Comparison of ENCODE assay signal across 13 mouse cellular contexts in genomic region chr6:30722385-30723164, GRCm38 (mm10). TPM values are rescaled to one million over a fixed set of nuclear protein-coding genes. Genes with fewer than 3 reads are reported as not detected.
DNase-seq lines count a peak whose midpoint lies in the region; ATAC-seq and TF ChIP-seq lines count a peak whose summit lies in the region.
"Had no signal": no experiment of that assay in that cellular context is flagged by ENCODE, and none has a peak within 500 bp of the region (broad histone marks: within the 10 kb centered on the region; RNA-seq: fewer than 3 reads in every experiment).

No protein-coding gene starts in this region.

- no peaks in the 10 kb centered on the region for H3K9me3 ChIP-seq in forebrain, embryonic 12.5 days
- H3K9me3 ChIP-seq in hindbrain, embryonic 14.5 days (ENCODE audit: control insufficient read depth, low read length) = no peaks in the 10 kb centered on the region
- no peaks in the 10 kb centered on the region for H3K9me3 ChIP-seq in midbrain, embryonic 15.5 days
- H3K9me3 ChIP-seq in kidney, embryonic 14.5 days (ENCODE audit: control insufficient read depth, low read length) = no peaks in the 10 kb centered on the region

- peak overlapping the region; percentile 81 for H3K27ac ChIP-seq in forebrain, embryonic 12.5 days
- peak overlapping the region; percentile 85 for H3K27ac ChIP-seq in hindbrain, embryonic 14.5 days
- H3K27ac ChIP-seq in midbrain, embryonic 15.5 days = peak overlapping the region; percentile 82
- H3K27ac ChIP-seq in kidney, embryonic 14.5 days (ENCODE audit: low read depth, low read length) = no peak overlapping the region
- H3K27ac ChIP-seq: liver, embryonic 14.5 days had no signal

- H3K4me3 ChIP-seq in forebrain, embryonic 12.5 days (replicated peaks) = no peak overlapping the region
- no peak overlapping the region for H3K4me3 ChIP-seq in hindbrain, embryonic 14.5 days (replicated peaks; ENCODE audit: low read length)
- no peak overlapping the region for H3K4me3 ChIP-seq in midbrain, embryonic 15.5 days
- H3K4me3 ChIP-seq in kidney, embryonic 14.5 days (ENCODE audit: low read length) = no peak overlapping the region

- H3K4me1 ChIP-seq in forebrain, embryonic 12.5 days = peaks cover 34% of the 10 kb centered on the region
- H3K4me1 ChIP-seq in hindbrain, embryonic 14.5 days (replicated peaks; ENCODE audit: control insufficient read depth, insufficient read depth, low read length) = peaks cover 17% of the 10 kb centered on the region
- H3K4me1 ChIP-seq in midbrain, embryonic 15.5 days = peaks cover 25% of the 10 kb centered on the region
- peaks cover 21% of the 10 kb centered on the region for H3K4me1 ChIP-seq in kidney, embryonic 14.5 days (ENCODE audit: control insufficient read depth, insufficient read depth, low read length)

- peak; percentile 90 for ATAC-seq in forebrain, embryonic 12.5 days (ENCODE audit: low FRiP score)
- ATAC-seq in hindbrain, embryonic 14.5 days (ENCODE audit: low FRiP score) = peak; percentile 70
- ATAC-seq in midbrain, embryonic 15.5 days (replicated peaks) = peak; percentile 94
- no peak for ATAC-seq in erythroblast, adult 5-6 weeks (replicated peaks; ENCODE audit: low FRiP score, poor library complexity, severe bottlenecking)
- no peak for ATAC-seq in kidney, embryonic 14.5 days (ENCODE audit: low FRiP score, low TSS enrichment)

- WGBS in forebrain, embryonic 12.5 days = 35% methylated on average over 4 of the region's 4 CpGs
- 38% methylated on average over 4 of the region's 4 CpGs for whole genome bisulfite sequencing in hindbrain, embryonic 14.5 days
- 32% methylated on average over 4 of the region's 4 CpGs for WGBS in midbrain, embryonic 15.5 days
- WGBS in kidney, embryonic 14.5 days = 86% methylated on average over 4 of the region's 4 CpGs

- H3K9ac ChIP-seq in forebrain, embryonic 12.5 days = no peak overlapping the region
- H3K9ac ChIP-seq in hindbrain, embryonic 14.5 days = no peak overlapping the region
- H3K9ac ChIP-seq in midbrain, embryonic 15.5 days = no peak overlapping the region
- no peak overlapping the region for H3K9ac ChIP-seq in kidney, embryonic 14.5 days (ENCODE audit: low read depth, low read length)
- H3K9ac ChIP-seq: liver, embryonic 14.5 days had no signal

- no peak overlapping the region for H3K4me2 ChIP-seq in forebrain, embryonic 12.5 days
- no peak overlapping the region for H3K4me2 ChIP-seq in hindbrain, embryonic 14.5 days (replicated peaks)
- no peak overlapping the region for H3K4me2 ChIP-seq in midbrain, embryonic 15.5 days
- no peak overlapping the region for H3K4me2 ChIP-seq in kidney, embryonic 14.5 days (replicated peaks; ENCODE audit: low read depth, low read length)

- no peak for TF ChIP-seq POLR2A in brain, embryonic 14.5 days (IDR thresholded peaks at IDR 0.05; ENCODE audit: borderline replicate concordance, extremely low read depth, insufficient read depth, insufficient read length, poor library complexity, severe bottlenecking)

- no peaks in the 10 kb centered on the region for H3K27me3 ChIP-seq in forebrain, embryonic 12.5 days
- no peaks in the 10 kb centered on the region for H3K27me3 ChIP-seq in hindbrain, embryonic 14.5 days (ENCODE audit: control insufficient read depth, insufficient read depth, low read length)
- H3K27me3 ChIP-seq in midbrain, embryonic 15.5 days (replicated peaks) = no peaks in the 10 kb centered on the region
- H3K27me3 ChIP-seq in kidney, embryonic 14.5 days (ENCODE audit: control insufficient read depth, insufficient read depth, low read length) = no peaks in the 10 kb centered on the region

- DNase-seq in brain, embryonic 14.5 days (ENCODE audit: low read depth) = peak; percentile 96
- no peak for DNase-seq in hindbrain, embryonic 14.5 days (ENCODE audit: low spot score)
- DNase-seq in heart, postnatal 14 days = no peak
- no peak for DNase-seq in urinary bladder, postnatal 36 days (ENCODE audit: low spot score in 2 of 2)
- DNase-seq: adrenal gland, postnatal 25 days; cerebellum, adult 11 months; kidney, postnatal 25 days; right cerebral cortex, postnatal 4 days had no signal

- H3K36me3 ChIP-seq in forebrain, embryonic 12.5 days (replicated peaks) = no peaks in the 10 kb centered on the region
- no peaks in the 10 kb centered on the region for H3K36me3 ChIP-seq in hindbrain, embryonic 14.5 days (replicated peaks; ENCODE audit: control insufficient read depth, insufficient read depth)
- no peaks in the 10 kb centered on the region for H3K36me3 ChIP-seq in midbrain, embryonic 15.5 days (replicated peaks)
- H3K36me3 ChIP-seq in kidney, embryonic 14.5 days (ENCODE audit: control insufficient read depth, insufficient read depth, low read length) = no peaks in the 10 kb centered on the region

- no peak for TF ChIP-seq CTCF in brain, embryonic 14.5 days (IDR thresholded peaks at IDR 0.05; ENCODE audit: borderline replicate concordance, extremely low read depth, insufficient read depth, insufficient read length)

- intact Hi-C loops in heart, postnatal 14 days (cut with DNase I) = no loop called here

RNA-seq across cellular contexts. Expression of gene Mest, which starts 0.8 kb away (rescaled TPM):
- 533 and 604 TPM in 2 replicates for polyA plus RNA-seq in brain, embryonic 14.5 days (2012; rRNA removed)
- polyA plus RNA-seq in forebrain, embryonic 12.5 days (2016; fragmentation: Nextera tagmentation; extraction: Ambion mirVana) = 802 and 947 TPM in 2 replicates
- polyA plus RNA-seq in hindbrain, embryonic 14.5 days (2014; fragmentation: Nextera tagmentation; extraction: Ambion mirVana) = 346 and 418 TPM in 2 replicates
- polyA plus RNA-seq in midbrain, embryonic 15.5 days (2015; fragmentation: Nextera tagmentation; extraction: Ambion mirVana) = 344 and 374 TPM in 2 replicates
- total RNA-seq in heart, postnatal 14 days (2021) = 10 to 100 TPM; 51.2 to 65.0 TPM
- not detected in 2 replicates for total RNA-seq in erythroblast, adult 5-6 weeks (2015; ENCODE audit: low replicate concordance)
- not detected in 2 replicates for total RNA-seq in erythroblast, adult 5-6 weeks (2017; ENCODE audit: low replicate concordance)
- 2,297 and 2,617 TPM in 2 replicates for polyA plus RNA-seq in kidney, embryonic 14.5 days (2014; fragmentation: Nextera tagmentation; extraction: Ambion mirVana)

RNA-seq across cellular contexts. Expression of gene Cep41, which starts 29.0 kb away (rescaled TPM):
- polyA plus RNA-seq in brain, embryonic 14.5 days (2012; rRNA removed) = 16.1 and 19.5 TPM in 2 replicates
- 23.3 and 25.1 TPM in 2 replicates for polyA plus RNA-seq in forebrain, embryonic 12.5 days (2016; fragmentation: Nextera tagmentation; extraction: Ambion mirVana)
- 12.2 and 13.7 TPM in 2 replicates for polyA plus RNA-seq in hindbrain, embryonic 14.5 days (2014; fragmentation: Nextera tagmentation; extraction: Ambion mirVana)
- polyA plus RNA-seq in midbrain, embryonic 15.5 days (2015; fragmentation: Nextera tagmentation; extraction: Ambion mirVana) = 13.6 and 14.0 TPM in 2 replicates
- total RNA-seq in heart, postnatal 14 days (2021) = 1 to 10 TPM; 2.9 to 3.1 TPM
- total RNA-seq in erythroblast, adult 5-6 weeks (2015; ENCODE audit: low replicate concordance) = 3.5 and 5.0 TPM in 2 replicates
- total RNA-seq in erythroblast, adult 5-6 weeks (2017; ENCODE audit: low replicate concordance) = 0.77 and 4.5 TPM in 2 replicates
- 31.2 and 31.8 TPM in 2 replicates for polyA plus RNA-seq in kidney, embryonic 14.5 days (2014; fragmentation: Nextera tagmentation; extraction: Ambion mirVana)

Comparison
In these comparisons a context has a peak if more than half of its experiments do, and no peak if none do; other contexts are left out.
1. ATAC-seq: peak in forebrain, embryonic 12.5 days (single experiment), hindbrain, embryonic 14.5 days (single experiment) and midbrain, embryonic 15.5 days (single experiment); none in erythroblast, adult 5-6 weeks (single experiment) and kidney, embryonic 14.5 days (single experiment).